Mouse (Mus musculus): ENCODE results near the gene Aox1.

DNA sequence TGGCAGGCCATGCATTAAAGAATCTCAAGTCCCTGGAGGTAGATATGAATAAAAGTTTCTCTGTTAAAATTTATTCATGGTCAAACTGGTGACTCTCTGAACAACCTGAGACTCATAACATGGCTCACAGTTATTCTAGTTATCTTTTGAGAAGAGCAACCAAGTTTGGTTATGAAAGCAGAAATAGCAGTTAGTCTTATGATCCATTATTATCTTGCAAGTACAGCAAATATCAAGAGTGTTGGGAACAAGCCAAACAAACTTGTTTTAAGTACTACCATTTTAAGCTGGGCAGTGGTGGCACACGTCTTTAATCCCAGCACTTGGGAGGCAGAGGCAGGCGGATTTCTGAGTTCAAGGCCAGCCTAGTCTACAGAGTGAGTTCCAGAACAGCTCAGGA is 38.5 kb upstream of the Aox1 start:
- no peak for TF ChIP-seq CTCF (conservative IDR thresholded peaks at IDR 0.05; ENCODE audit: low read length)
- no peak for TF ChIP-seq POU5F1 (IDR thresholded peaks at IDR 0.05; ENCODE audit: borderline replicate concordance, low read length)
- TF ChIP-seq NANOG (IDR thresholded peaks at IDR 0.05; ENCODE audit: borderline replicate concordance, low read length): no peak
